ENCODE assay signal across 8 mouse cellular contexts in the genomic region with DNA sequence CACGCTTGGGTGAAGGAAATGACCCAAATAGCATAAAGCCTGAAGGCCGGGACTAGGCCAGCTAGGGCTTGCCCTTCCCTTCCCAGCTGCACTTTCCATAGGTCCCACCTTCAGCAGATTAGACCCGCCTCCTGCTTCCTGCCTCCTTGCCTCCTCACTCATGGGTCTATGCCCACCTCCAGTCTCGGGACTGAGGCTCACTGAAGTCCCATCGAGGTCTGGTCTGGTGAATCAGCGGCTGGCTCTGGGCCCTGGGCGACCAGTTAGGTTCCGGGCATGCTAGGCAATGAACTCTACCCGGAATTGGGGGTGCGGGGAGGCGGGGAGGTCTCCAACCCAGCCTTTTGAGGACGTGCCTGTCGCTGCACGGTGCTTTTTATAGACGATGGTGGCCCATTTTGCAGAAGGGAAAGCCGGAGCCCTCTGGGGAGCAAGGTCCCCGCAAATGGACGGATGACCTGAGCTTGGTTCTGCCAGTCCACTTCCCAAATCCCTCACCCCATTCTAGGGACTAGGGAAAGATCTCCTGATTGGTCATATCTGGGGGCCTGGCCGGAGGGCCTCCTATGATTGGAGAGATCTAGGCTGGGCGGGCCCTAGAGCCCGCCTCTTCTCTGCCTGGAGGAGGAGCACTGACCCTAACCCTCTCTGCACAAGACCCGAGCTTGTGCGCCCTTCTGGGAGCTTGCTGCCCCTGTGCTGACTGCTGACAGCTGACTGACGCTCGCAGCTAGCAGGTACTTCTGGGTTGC. TPM values are rescaled to one million over a fixed set of nuclear protein-coding genes. Genes with fewer than 3 reads are reported as not detected.
DNase-seq lines count a peak whose midpoint lies in the region; ATAC-seq and TF ChIP-seq lines count a peak whose summit lies in the region.

No protein-coding gene starts in this region.

- H3K27ac ChIP-seq in liver, embryonic 12.5 days = peak overlapping the region; percentile 49
- H3K27ac ChIP-seq in midbrain, postnatal 0 days (ENCODE audit: low read depth, low read length) = no peak overlapping the region

- no peaks in the 10 kb centered on the region for H3K36me3 ChIP-seq in liver, embryonic 12.5 days
- H3K36me3 ChIP-seq in midbrain, postnatal 0 days (ENCODE audit: insufficient read depth, low read length) = no peaks in the 10 kb centered on the region

- 0 out of 2 replicates have a peak, but pooled peaks cover 16% of the 10 kb centered on the region for H3K4me1 ChIP-seq in liver, embryonic 12.5 days
- H3K4me1 ChIP-seq in midbrain, postnatal 0 days (ENCODE audit: insufficient read depth, low read length) = no peaks in the 10 kb centered on the region

- WGBS in liver, embryonic 12.5 days (ENCODE audit: insufficient replicate concordance) = 4% methylated on average over 25 of the region's 25 CpGs
- WGBS in midbrain, postnatal 0 days = 19% methylated on average over 25 of the region's 25 CpGs

- DNase-seq in R1 (ENCODE audit: low read depth, low spot score) (peak; percentile 92), adipocyte (ENCODE audit: low spot score) (no peak)
- DNase-seq in brain, adult 2 months (ENCODE audit: low read depth, low spot score) = peak; percentile 16
- DNase-seq in forelimb bud, embryonic 11.5 days (ENCODE audit: low read depth, low spot score) = peak; percentile 40
- DNase-seq in midbrain, postnatal 0 days (ENCODE audit: low spot score) = peak; percentile 74
- DNase-seq in spleen, postnatal 10 days (ENCODE audit: low spot score in 2 of 2) = no peak

- H3K4me2 ChIP-seq in liver, embryonic 12.5 days = peak overlapping the region; percentile 67
- H3K4me2 ChIP-seq in midbrain, postnatal 0 days (ENCODE audit: low read depth, low read length, poor library complexity, severe bottlenecking) = peak overlapping the region; percentile 33

- peak; percentile 54 for ATAC-seq in inflammation-experienced regulatory T-cells, adult 6 months
- peak; percentile 86 for ATAC-seq in liver, embryonic 12.5 days
- ATAC-seq in midbrain, postnatal 0 days (ENCODE audit: low FRiP score) = peak; percentile 89

- no peak for TF ChIP-seq CTCF in midbrain, postnatal 0 days (IDR thresholded peaks at IDR 0.05)

- H3K9ac ChIP-seq in liver, embryonic 12.5 days = peak overlapping the region; percentile 37; the same call in 1 of the 2 replicates
- H3K9ac ChIP-seq in midbrain, postnatal 0 days (replicated peaks; ENCODE audit: low read length, poor library complexity, severe bottlenecking) = no peak overlapping the region

- peaks cover 12% of the 10 kb centered on the region; the same call in 1 of the 2 replicates for H3K27me3 ChIP-seq in liver, embryonic 12.5 days (replicated peaks)
- H3K27me3 ChIP-seq in midbrain, postnatal 0 days (ENCODE audit: insufficient read depth, low read length) = no peaks in the 10 kb centered on the region

- H3K9me3 ChIP-seq in liver, embryonic 12.5 days (replicated peaks) = no peaks in the 10 kb centered on the region
- H3K9me3 ChIP-seq in midbrain, postnatal 0 days (ENCODE audit: low read length) = no peaks in the 10 kb centered on the region

- H3K4me3 ChIP-seq in liver, embryonic 12.5 days = peak overlapping the region; percentile 42
- peak overlapping the region; percentile 18; the same call in 1 of the 2 replicates for H3K4me3 ChIP-seq in midbrain, postnatal 0 days (ENCODE audit: low read depth, low read length)

RNA-seq across cellular contexts. Expression of gene Slc41a3, which starts 54.2 kb away (rescaled TPM):
- 1 to 10 TPM; 2.8 to 5.6 (median 3.1) TPM for polyA plus RNA-seq in inflammation-experienced regulatory T-cells, adult 6 months (2017; shearing (Covaris generic))
- polyA plus RNA-seq in liver, embryonic 12.5 days (2016; fragmentation: Nextera tagmentation; extraction: Ambion mirVana) = 39.7 and 42.4 TPM in 2 replicates
- 14.8 and 15.2 TPM in 2 replicates for total RNA-seq in midbrain, postnatal 0 days (2014; rRNA removed)
- polyA plus RNA-seq in midbrain, postnatal 0 days (2015; fragmentation: Nextera tagmentation; extraction: Ambion mirVana) = 14.4 and 14.9 TPM in 2 replicates

Comparison
In these comparisons a context has a peak if more than half of its experiments do, and no peak if none do; other contexts are left out.
1. DNase-seq: peak in R1 (single experiment), brain, adult 2 months (single experiment), forelimb bud, embryonic 11.5 days (single experiment) and midbrain, postnatal 0 days (single experiment); none in adipocyte (single experiment) and spleen, postnatal 10 days (0 of 2).
2. Peak in every context shown above with its lines, with median percentiles within 50 percentile points of each other: ATAC-seq.